Mouse (Mus musculus): ENCODE results near the gene Fcgr3.
"Not testable (repeated sequence)": the region's sequence is repeated elsewhere in the genome, so short reads cannot be mapped to it uniquely, and the experiment has no call there.

DNA sequence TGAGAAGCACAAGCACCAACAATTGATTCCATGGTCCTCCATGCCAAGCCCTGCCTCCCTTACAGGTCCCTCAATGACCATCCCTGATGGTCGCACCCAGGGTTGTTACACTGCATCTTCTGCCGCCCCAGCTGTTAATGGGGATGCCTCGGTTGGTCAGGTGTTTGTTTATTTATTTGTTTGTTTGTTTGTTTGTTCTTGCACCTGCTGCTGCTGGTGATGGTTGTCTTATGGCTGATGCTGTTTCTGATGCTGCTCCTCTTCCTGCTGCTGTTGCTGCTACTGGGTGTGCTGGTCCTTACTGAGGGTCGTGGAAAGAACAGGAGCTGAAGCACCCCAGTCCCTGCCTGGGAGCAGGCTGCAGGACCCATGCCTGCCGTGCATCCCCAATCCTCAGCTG lies 3.2 kb upstream of the Fcgr3 start:
- TF ChIP-seq CTCF (conservative IDR thresholded peaks at IDR 0.05; ENCODE audit: low read length); POU5F1 (IDR thresholded peaks at IDR 0.05; ENCODE audit: borderline replicate concordance, low read length): not testable (repeated sequence)

All from E14TG2a.4 (cell line).